Mouse (Mus musculus): ENCODE measurements around the gene Prr13.

DNA sequence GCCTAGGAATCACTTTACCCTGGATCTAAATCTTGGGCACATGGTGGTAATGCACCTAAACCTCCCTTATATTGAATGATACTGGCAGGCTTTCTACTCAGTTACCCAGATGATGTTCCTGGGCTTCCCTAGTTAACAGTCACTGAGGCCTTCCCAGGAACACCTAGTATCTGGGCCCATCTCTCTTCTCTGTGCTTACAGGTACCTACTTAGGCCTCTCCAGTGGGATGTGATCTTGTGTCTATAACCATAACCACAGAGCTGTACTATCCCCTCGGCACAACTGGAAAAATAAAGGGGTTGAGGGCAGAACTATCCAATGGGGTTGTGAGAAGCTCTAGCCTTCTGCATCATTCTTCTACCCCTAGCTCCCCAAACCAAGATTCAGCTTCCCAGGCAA lies 48.0 kb downstream of the Prr13 start:
- TF ChIP-seq CTCF (IDR thresholded peaks at IDR 0.05; ENCODE audit: low read depth, low read length), result no peak
- no peak for TF ChIP-seq POLR2A (IDR thresholded peaks at IDR 0.05; ENCODE audit: extremely low read depth, insufficient read depth, low read length)
